Mouse (Mus musculus) duodenum, adult 2 months (tissue): ENCODE results near the gene Mturn. TPM values are rescaled to one million over a fixed set of nuclear protein-coding genes. Genes with fewer than 3 reads are reported as not detected.

Source experiments
- polyA plus RNA-seq: library from polyadenylated mRNA; depleted of rRNA; stranded (reverse); fragments of >200 nt; gene quantifications from 2 replicates; pipeline ENCODE4 v1.2.3, GENCODE M21; 2012; ENCODE audit warnings: low replicate concordance; rRNA removed

The Mturn gene
- polyA plus RNA-seq, result 1.7 and 3.2 TPM in 2 replicates

DNA sequence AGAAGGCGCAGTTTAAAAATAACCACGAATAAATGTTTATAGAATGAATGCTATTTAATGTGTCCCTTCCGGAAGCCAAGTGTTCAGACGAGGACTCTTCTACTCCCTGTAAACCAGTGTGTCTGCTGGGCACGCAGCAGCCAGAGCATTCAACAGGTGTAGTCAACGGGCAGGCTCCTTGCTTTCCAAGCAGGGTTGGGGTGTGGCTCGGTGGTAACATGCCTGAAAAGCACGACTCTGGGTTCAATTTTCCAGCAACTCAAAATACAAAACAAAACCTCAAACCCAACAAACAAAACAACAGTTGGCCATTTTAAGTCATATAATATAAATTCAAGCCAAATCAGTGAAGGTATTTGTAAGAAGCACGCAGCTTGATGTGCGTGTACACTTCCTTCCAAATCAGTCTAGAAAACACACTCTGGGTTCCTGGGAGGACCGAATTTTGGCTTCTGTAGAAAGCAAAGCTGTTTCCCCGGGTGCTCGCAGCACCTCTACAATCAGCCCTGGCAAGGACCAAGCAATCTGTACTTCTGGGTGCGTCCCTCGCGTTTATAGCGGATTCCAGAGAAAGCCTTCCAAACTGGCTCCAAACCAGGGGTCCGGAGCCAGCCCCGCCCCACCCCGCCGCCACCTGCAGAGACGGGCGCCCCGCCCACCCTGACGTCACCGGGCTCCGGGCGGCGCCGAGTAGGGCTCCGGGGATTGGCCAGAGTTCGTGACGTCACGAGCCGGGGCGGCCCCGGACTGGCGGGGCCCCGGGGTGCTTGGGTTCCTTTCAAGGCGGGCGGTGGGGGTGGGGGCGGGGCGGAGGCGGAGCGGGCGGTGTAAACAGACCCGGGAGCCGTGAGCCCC is at the start of gene Mturn:
Gene Mturn, plus strand, starts transcription at position 734 of the 855 bp plus-strand sequence.

Other genes starting within 250 kb of the Mturn start
- gene Scrn1, start 115.1 kb upstream of the Mturn start, polyA plus RNA-seq, result 0.49 and 0.59 TPM in 2 replicates
- gene Plekha8, start 86.5 kb upstream of the Mturn start, polyA plus RNA-seq, result 4.6 and 4.9 TPM in 2 replicates
- 0.28 and 0.67 TPM in 2 replicates for gene Fkbp14, start 84.3 kb upstream of the Mturn start, polyA plus RNA-seq
- 8.2 and 25.6 TPM in 2 replicates for gene Znrf2, start 135.3 kb downstream of the Mturn start, polyA plus RNA-seq